Mouse (Mus musculus) ovary, adult 18-20 months (tissue): ENCODE results near the gene Apof.

Source experiments
- DNase-seq: peaks from one replicate; pipeline ENCODE4 v3.0.0; 2022; ENCODE audit warnings: low spot score, mixed read lengths

Apof gene

DNA sequence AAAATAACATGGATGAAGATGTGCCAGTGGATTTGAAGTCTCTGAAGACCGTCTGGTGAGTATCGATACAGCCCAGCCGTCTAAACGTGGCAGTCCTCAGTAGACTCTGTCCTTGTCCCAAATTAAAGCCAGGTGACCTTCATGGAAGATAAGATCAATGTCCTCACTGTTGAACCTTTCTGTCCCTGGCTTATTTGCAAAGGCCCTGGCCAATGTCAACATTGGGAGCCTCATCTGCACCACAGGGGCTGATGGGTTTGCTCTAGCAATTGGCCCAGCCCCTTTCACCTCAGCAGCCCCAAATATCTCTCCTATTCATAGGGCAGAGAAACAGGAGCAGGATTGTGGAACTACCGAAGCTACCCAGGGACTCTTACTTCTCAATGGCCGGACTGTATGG, at the start of gene Apof:
Gene Apof (plus strand): TSS at position 301 of the 400 bp plus-strand sequence.
- no peak for DNase-seq

DNA sequence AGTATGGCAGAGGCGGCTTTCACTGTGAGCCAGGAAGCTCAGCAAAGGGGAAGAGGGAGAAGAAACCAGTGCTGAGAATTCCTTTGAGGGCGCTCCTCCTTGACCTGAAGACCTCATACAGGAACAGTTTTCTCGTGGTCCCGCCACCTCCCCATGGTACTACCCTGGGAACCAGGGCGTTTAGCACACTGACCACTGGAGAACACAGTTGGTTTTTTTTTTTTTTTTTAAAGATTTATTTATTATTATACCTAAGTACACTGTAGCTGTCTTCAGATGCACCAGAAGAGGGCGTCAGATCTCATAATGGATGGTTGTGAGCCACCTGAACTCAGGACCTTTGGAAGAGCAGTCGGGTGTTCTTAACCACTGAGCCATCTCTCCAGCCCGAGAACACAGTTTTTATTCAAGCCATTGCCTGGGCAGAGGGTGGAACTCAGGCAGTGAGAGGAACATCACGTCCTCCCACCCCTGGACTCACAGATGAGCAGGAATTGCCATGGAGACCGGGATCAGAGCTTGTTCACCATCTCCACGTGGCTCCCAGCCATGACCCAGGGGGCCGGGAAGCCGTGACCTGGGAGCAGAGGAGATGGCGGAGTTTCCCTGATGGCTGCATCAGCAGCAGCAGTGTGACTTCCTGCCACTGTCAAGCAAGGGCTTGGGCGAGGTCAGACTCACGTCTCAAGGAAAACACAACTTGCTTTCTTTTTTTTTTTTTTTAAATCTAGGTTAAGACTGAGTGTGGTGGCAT, 46.8 kb upstream of the Apof start:
- no peak for DNase-seq

DNA sequence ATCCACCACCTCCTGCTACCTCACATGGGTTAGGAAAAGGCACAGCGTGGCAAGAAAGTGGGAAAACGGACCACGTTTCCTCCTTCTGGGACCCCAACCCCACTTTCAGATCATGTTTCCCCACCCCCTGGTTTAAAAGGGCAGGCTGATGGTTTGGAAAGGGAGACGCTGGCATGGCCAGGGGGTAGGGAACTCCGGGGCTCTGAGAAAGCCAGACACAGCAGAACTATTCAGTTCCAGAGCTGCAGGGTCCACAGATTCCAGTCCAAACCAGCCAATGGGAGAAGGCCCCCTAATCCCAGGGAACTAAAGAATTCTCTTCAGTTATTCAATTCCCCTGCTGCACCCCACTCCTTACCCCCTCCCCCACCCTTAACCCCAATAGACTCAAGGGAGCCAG, 43.4 kb upstream of the Apof start:
- DNase-seq: no peak

DNA sequence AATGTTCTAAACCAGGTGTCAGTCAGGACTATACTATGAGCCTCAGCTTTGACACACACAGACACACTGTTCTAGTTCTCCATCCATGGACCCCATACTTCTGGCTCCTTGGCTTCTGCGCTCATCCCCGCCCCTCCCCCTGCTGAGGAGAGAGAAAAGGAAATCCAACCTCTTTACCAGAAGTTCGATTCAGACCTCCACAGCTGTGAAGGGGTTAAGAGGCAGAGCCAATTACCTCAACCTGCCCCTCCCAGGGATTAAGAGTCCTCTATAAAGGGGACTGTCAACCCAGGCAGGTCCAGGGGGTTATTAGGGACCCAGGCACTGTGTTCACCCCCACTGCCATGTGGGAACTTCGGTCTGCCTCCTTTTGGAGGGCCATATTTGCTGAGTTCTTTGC, 42.9 kb upstream of the Apof start, which contains the start of gene Mip:
Gene Mip (plus strand): TSS at position 301 of the 400 bp plus-strand sequence.
- DNase-seq: no peak

DNA sequence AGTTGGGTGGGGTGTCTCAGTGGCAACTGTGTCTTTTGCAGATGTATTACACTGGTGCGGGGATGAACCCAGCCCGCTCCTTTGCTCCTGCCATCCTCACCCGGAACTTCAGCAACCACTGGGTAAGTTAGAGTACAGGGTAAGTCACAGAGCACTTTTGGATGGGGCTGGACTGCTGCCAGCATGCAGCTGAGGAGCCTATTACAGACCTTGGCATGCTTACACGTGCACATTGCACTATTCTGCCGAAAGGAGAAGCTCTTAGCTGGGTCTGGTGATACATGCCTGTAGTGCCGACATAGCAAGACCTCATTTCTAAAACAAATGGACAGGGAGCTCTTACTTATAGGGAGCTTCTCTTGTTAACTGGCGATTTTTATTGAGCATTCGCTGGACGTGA, 40.9 kb upstream of the Apof start:
- no peak for DNase-seq

DNA sequence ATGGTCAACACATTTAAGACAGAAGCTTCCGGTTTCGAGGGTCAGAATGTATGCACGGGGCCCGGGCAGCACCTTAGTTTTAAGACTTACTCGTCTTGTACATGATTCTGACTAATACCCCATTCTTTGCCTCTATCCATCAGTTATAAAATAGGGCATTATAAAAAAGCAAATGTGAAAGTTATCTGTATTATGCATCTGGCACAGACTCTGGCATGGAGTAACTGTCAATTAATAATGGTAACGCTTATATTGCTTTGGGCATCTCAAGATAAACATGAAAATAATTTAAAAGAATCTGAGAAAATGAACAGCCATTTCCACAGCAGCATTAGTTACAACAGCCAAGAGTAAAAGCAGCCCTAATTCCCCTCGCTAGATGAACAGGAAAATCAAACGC, 40.5 kb upstream of the Apof start:
- no peak for DNase-seq

DNA sequence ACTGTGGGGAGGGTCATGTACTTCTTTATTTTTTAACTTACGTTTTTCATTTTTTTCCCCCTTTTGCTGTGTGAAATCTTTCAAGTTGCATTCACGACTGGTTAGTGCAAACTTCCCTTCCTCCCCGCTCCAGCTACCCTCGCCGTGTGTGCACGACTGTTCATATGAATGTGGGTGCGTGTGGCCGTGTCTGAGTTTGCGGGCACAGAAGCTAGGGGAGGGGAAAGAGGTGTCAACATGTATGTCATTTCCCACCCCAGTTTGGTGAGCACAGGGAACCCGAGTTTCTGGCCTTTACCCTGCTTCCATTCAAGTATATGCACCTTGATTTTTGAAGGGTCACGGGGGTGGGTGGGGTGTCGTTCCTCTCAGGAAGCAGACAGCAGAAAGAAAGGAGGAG, 37.9 kb upstream of the Apof start:
- no peak for DNase-seq

DNA sequence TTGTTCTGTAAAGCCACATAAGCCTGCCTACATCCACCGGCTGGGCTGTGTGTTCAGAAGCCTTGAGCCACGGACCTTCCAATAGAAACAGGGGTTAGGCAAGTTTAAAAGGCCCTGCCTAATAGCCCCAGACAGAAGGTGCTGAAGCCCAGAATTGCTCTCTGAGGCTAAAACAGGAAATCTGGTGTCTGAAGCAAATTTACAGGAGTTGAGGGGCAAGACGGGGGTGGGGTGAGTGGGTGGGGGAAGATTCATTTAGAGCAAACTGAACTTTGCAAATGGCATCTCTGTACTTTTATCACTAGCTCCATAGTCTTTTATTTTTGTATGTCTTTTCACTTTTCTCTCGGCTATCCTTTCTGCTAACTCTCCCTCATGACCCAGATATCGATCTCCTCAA, 37.3 kb upstream of the Apof start:
- DNase-seq: no peak

DNA sequence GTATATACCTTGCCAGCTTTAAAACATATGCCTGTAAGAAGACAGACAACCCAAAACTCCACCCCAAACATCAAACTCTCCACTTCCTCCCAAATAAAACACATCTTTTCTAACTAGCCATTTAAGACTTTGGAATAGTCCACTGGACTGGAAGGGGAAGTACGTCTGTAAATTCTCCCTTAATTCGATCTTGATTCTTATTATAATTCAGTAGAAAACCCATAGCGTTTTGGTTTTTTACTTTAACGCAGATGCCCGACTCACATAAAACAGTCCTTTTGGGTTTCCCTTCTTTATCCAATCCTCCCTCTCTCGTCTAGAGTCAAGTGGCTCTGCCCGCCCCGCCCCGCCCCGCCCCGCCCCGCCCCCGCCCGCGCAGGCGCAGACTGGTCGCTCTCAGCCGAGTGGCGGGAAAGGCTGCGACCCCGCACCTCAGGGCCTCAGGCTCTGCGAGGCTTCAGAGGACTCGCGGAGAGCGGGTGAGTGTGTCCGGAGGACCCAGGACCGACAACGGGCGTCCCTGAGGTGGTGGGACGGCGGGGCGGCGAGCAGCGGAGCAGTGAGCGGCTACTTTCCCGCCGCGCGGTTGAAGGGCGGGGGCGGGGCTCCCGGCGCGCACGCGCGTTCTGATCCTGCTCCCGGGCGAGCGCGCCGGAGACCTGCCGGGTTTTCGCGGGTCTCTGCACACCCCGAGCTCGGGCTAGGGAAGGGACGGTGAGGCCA, 36.6 kb upstream of the Apof start, which contains the start of gene Timeless:
Gene Timeless (plus strand): TSS at position 369 of the 723 bp plus-strand sequence.
- DNase-seq: peak; percentile 66

DNA sequence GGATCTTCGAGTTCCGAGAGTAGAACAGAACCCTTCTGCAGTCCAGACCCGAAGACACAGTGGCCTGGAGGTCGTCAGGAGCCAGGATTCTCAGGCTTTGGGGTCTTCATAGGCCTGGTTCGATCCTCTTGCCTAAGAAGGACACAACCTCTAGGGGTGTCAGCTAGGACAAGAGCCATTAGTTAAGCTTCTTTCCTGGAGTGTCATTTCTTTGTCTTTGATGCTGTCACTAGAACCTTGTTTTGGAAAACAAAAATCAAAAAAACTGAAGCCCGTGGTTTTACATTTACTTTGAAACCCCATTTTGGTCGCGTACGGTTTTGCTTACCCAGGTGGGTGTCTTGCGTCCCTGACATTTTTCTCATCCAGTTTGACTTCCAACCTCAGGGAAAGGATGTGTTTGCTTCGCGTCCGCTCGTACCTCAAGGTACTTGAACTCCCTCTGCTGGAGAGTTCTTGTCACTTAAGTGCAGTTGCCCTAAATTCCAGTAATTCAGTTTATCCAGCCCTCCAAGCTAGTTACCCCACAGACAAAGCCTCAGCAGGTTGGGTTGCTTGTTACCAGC, 36.0 kb upstream of the Apof start:
- no peak for DNase-seq

DNA sequence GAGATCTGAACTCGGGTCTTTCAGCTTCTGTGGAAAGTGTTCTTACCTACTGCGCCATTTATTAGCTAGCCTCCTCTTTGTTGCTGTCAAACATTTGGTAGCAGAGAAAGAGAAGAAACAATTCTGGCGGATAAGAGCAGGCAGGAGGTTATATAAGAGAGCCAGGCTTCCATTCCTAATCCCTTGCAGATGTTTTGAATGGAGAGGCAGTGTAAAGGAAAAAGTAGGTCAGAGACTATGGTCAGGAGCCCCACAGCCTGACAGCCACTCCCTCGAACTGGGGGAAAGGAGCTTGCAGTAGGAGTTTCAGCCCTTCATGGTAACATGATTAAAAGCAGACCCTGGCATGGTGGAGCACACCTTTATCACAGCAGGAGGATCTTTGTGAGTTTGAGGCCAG, 32.1 kb upstream of the Apof start:
- DNase-seq: no peak

DNA sequence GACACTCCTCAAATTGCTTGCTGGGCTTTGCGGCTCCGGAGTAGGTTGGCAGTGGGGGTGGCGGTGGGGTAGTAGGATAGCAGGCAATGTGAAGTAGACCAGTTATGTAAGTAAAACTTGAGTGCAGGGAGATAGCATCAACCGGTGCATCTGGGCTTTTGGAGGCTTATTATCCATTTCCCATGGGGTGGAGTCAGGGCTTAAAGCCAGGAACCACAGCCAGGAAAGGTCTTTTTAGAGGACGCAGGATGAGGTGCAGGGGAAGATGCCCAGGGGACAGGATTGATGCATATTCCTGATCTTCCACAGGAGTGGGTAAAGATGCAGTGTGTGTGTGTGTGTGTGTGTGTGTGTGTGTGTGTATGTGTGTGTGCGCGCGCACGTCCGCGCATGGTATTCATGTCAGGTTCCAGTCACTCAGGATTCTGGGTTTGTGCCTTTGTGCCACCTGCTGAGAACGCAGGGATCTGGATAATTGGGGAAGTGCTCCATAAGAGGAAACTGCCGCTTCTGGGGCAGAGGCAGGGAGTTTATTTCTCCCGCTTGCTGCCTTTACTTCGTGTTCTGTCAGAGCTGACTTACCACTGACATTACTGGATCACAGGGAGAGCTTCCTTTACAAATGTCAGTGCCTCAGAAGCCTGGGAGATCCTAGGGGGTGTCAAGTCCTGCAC, 30.5 kb upstream of the Apof start:
- no peak for DNase-seq

DNA sequence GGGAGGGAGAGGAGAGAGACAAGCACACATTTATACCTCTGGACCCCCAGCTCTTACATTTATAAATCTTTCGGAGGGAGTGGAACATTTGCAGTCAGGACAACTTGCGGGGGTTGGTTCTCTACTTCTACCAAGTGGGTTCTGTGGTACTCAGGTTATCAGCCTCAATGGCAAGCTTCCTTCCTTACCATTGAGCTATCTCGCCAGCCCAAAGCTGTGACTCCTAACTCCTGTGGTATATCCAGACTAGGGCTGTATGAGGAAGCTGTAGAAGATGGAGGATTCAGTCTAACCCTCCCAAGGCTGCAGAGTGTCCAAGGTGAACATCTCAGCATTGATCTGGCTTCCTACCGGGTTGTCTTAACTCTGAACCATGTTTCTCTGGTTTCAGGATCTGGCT, 29.3 kb upstream of the Apof start:
- DNase-seq: no peak

DNA sequence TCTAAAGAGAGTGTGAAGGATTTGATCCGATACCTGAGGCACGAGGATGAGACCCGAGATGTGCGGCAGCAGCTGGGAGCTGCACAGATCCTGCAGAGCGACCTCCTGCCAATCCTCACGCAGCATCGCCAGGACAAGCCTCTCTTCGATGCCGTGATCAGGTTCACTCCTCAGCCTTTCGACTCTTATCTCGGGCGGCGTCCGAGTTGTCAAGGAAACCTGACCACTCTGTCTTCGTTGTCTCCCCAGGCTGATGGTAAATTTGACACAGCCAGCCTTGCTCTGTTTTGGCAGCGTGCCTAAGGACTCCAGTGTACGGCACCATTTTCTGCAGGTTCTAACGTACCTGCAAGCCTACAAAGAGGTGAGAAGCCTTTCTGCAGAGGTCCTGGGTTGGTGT, 28.3 kb upstream of the Apof start:
- DNase-seq: no peak

DNA sequence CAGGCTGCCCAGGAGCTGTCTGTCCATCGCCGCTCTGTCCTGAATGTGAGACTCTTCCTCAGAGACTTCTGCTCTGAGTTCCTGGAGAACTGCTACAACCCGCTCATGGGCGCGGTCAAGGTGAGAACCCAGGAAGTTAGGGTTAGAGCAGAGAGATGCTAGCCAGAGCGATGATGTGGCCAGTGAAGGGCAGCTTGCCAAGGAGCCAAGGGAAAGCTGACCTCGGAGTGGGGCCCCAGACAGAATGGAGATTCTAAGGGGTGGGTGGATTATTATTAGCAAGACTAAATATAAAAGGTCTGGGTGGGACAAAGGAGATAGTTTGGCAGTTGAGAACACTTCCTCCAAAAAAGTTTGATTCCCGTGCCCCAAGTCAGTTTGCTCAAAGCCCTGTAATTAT, 25.2 kb upstream of the Apof start:
- no peak for DNase-seq

DNA sequence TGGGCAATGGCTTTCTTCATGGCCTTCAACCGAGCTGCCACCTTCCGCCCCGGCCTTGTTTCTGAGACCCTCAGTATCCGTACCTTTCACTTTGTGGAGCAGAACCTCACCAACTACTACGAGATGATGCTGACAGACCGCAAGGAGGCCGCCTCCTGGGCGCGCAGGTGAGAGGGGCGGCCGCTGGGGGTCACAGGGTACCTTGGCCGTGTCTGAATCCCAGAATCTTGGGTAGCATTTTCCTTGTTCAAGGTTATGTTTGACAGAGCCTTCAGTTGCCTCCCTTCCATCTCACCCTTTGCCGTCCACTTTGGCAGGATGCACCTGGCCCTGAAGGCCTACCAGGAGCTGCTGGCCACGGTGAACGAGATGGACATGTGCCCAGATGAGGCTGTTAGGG, 24.4 kb upstream of the Apof start:
- no peak for DNase-seq

DNA sequence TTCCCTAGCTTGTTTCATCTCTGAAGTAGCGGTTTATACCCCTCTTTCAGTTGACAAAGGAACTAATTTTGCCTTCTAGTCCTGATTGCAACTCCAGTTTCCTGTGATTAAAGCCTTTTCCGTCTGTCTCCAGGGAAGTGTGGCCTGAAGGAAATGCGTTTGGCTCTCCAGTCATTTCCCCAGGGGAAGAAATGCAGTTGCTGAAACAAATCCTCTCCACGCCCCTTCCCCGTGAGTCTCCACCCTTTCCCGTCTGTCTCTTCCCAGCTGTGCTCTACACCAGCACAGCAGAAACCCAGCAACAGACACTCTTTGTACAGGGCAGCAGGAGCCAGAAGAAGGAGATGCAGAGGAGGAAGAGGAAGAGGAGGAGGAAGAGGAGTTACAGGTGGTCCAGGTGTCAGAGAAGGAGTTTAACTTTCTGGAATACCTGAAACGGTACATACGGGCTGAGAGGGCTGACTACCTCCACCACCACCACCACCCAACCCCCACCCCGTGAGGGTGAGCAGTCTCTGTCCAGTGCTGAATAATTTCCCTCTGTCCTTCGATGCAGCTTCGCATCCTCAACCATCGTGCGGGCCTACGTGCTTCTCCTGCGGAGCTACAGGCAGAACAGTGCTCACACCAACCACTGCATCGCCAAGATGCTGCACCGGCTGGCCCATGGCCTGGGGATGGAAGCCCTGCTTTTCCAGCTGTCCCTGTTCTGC, 21.3 kb upstream of the Apof start:
- no peak for DNase-seq

DNA sequence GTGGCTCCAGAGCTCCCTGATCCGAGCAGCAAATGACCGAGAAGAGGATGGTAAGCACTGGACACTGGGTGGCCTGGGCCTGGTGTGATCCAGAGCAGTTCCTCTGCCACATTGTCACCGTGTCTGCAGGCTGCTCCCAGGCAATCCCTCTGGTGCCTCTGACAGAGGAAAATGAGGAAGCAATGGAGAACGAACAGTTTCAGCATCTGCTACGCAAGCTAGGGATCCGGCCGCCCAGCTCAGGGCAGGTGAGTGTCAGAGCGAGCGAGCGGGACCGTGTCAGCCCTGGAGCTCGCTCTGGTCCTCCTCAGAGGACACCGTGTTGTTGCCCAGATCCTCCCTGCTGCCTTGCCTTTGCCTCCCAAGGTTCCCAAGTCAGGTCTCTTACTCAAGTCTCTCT, 17.9 kb upstream of the Apof start:
- DNase-seq: no peak

DNA sequence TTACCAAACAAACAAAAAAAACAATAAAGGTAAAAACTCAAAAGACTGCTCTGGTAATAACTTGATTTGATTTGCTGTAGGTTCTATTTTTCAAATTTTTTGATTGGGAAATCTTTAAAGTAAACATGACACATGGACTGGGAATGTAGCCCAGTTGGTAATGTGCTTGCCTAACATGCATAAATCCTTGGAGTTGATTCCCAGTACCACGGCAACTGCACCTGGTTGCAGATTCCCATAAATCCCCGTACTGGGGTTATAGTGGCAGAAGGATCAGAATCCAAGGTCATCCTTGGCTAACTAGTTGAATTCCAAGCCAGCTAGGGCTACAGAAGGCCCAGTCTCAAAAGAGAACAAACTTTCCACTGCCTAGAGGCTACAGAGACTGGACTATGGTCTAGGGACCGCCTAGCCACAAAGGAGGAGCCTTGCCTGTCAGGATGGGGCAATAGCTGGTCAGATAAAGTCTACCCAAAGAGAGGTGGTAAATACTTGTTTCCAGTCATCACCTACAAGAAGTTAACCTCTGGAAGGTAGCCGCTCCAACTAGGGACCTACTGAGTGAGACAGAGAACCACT, 14.7 kb upstream of the Apof start, which contains the start of gene Apon:
Gene Apon (plus strand): TSS at position 420 of the 579 bp plus-strand sequence.
- DNase-seq: no peak

DNA sequence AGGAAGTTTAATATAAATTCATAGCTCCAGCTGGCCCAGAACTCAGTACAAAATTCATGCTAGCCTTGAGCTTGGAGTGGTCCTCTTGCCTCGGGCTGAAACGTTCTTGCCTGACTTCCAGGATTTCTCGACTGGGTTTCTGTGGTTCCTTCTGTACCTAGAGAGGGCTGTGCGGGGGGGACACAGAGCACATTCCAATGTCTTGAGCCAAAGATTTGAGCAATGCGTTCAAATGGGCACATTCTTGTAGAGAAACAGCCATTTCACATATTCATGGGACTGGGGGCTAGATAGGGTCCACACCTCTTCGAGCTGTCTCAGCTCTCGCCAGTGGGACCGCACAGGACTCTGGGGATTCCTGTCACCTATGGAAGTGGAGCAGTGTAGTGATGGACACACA, 12.5 kb upstream of the Apof start:
- DNase-seq: no peak

DNA sequence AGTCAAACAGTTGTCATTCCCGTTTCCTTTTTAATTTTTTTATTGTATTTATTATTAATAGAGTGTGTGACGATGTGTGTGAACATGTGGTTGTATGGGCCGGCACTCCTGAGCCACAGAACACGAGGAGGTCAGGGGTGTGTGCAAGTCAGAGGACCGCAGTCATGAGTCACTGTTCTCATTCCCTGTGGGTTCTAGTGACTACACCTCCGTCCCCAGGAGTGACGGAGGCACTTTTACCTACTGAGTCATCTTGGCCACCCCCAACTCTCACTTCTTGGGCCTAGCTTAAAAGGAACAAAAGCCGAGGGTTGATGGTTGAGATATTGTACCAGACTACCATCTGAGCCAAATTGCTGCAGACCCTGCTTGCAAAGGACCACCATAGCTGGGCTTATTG, 12.1 kb upstream of the Apof start:
- no peak for DNase-seq

DNA sequence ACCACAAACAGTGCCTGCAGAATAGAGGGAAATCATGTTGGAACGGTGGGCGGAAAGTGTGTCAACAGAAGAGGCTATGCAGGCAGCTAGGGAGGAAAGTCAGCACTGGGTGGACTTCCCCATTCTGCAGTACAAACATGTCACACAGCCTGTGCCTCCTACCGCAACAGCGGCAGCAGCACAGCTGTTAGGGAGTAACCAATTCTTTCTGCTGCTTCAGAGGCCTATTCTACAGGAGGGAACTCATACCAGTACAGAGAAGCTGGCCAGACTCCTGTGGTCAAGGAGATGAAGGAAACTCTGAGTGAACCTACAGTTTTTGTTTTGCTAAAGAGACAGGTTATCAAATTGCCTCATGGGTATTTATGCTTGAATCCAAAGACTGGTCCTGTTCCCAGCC, 9.5 kb upstream of the Apof start:
- no peak for DNase-seq
